Mouse (Mus musculus) embryonic stem cell, embryonic (primary cell): ENCODE data around the gene Tubgcp6.

Experiments
- CTCF ChIA-PET, 4 experiments: fragments of 300-600 bp in 2 of 4; fragments of 350-600 bp in 2 of 4; sonication (Branson Sonifier 250); formaldehyde crosslinking; loops; one replicate each; lab custom pipeline; 2022; ENCODE audit warnings: inconsistent platforms in 2 of 4; lab: Charles Lee
- POLR2A ChIA-PET, 4 experiments: fragments of 300-600 bp in 2 of 4; fragments of 350-600 bp in 2 of 4; sonication (Branson Sonifier 250); formaldehyde crosslinking; loops; one replicate each; lab custom pipeline; 2022; ENCODE audit warnings: antibody characterized with exemption in 4 of 4, inconsistent platforms in 1 of 4; lab: Charles Lee

Gene Tubgcp6

DNA sequence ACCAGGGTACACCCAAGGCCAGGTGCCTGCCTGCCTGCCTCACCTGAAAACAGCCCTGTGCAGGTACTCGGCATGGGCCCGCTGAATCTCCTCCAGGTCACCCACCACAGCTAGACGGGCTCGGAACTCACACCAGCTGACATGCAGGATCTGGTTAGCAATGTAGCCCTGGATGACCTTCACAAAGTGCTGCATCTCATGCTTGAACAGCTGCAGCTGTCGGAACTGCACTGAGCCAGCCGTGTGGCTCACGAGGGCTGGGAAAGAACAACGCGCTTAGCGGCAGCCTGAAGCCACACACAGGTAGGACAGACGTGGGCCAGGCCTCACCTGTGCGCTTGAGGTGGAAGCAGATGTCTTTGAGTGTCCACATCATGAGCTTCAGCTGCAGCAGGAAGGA lies 22.1 kb downstream of the Tubgcp6 start:
- CTCF ChIA-PET = interaction anchor here in 3 of 4 experiments (0.6 to 1.3 kb wide), 4 partner anchors 27 to 179 kb away, joined by 3 to 5 read pairs (median 4); partner anchors contain the start of gene Ppp6r2 (in 1 of the 3)
- POLR2A ChIA-PET = interaction anchor here in 2 of 4 experiments (0.8 to 2.4 kb wide), 4 partner anchors 10 to 39 kb away, joined by 3 to 12 read pairs (median 6); partner anchors contain the start of genes Mapk12 (in 1 of the 2) and Selenoo (in 1 of the 2)

- ChIA-PET POLR2A (interaction anchor here in 3 of 4 experiments (1.0 to 3.4 kb wide), 7 partner anchors 9 to 235 kb away, joined by 3 to 21 read pairs (median 6); partner anchors contain the start of gene Selenoo (in 2 of the 3)), CTCF (interaction anchor here in 2 of 4 experiments (0.6 to 2.0 kb wide), 3 partner anchors 11 to 217 kb away, joined by 4 to 6 read pairs (median 6); partner anchors contain the start of genes Hdac10 (in 1 of the 2) and Sbf1 (in 1 of the 2))
Measured at GRCm38 (mm10) chr15:89098616-89099015, 24.3 kb downstream of the Tubgcp6 start.

DNA sequence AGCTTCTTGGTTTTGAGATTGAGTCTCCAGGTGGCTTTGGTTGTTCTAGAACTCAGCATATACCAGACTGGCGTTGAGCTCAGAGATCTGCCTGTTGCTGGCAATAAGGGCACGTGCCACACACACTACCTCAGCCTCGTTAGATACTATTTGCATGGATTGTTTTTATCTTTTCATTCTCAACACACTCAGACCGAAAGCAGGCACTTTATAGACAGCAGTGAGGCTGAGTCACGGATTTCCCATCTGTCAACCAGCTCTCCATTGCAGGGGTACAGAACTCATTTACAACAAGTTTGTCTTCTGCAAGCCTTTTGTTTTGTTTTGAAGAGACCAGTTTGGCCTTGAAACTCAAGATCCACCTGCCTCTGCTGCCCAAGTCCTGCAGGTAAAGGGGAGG lies 25.5 kb downstream of the Tubgcp6 start:
- CTCF ChIA-PET = interaction anchor here in 1 of 4 experiments (0.6 kb wide), 1 partner anchor 132 kb away, joined by 3 read pairs; no protein-coding TSS in a partner anchor
- POLR2A ChIA-PET = interaction anchor here in 3 of 4 experiments (0.7 to 3.4 kb wide), 4 partner anchors 8 to 13 kb away, joined by 4 to 21 read pairs (median 8); partner anchors contain the start of gene Selenoo (in 3 of the 3)

DNA sequence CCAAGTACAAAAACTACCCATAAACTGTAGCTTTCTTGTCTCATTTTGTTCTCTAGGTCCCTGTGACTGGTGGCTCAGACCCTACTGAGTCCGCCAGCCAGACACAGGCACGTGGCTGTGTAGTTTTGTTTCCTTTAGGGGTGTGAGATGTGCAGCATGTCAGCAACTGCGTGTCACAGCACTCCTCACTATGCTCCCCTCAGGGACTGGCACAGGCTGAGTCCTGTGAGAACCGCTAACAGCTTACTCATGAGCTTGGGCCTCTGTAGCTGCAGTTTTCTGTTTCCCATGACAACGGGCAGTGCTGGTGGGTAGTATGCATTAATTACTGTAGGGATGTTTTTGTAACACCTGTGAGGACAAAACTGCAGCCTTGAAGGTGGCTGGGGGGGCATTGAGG lies 30.7 kb downstream of the Tubgcp6 start:
- ChIA-PET CTCF (interaction anchor here in 1 of 4 experiments (0.5 to 2.4 kb wide), 3 partner anchors 104 to 282 kb away, joined by 3 to 5 read pairs (median 4); partner anchors contain the start of gene Dennd6b), POLR2A (interaction anchor here in 3 of 4 experiments (0.6 to 1.6 kb wide), 5 partner anchors 9 to 544 kb away, joined by 3 to 4 read pairs (median 3); partner anchors contain the start of gene Tubgcp6 (in 2 of the 3))

- CTCF ChIA-PET = interaction anchor here (0.6 to 1.0 kb wide), 7 partner anchors 11 to 342 kb away, joined by 3 to 17 read pairs (median 4); no protein-coding TSS in a partner anchor
- POLR2A ChIA-PET = interaction anchor here in 3 of 4 experiments (0.6 to 3.6 kb wide), 8 partner anchors 11 to 340 kb away, joined by 3 to 12 read pairs (median 6); no protein-coding TSS in a partner anchor
Measured at GRCm38 (mm10) chr15:89090662-89091061, 32.2 kb downstream of the Tubgcp6 start.

GRCm38 (mm10) chr15:89089248-89090051 lies 33.5 kb downstream of the Tubgcp6 start:
- ChIA-PET CTCF (interaction anchor here (0.5 to 1.3 kb wide), 8 partner anchors 13 to 262 kb away, joined by 3 to 6 read pairs (median 4); partner anchors contain the start of genes Dennd6b (in 1 of the 4) and Hdac10 (in 1 of the 4)), POLR2A (interaction anchor here (0.6 to 3.6 kb wide), 23 partner anchors 8 to 213 kb away, joined by 3 to 12 read pairs (median 3); partner anchors contain the start of genes Mapk12 (in 1 of the 4) and Panx2 (in 1 of the 4))

DNA sequence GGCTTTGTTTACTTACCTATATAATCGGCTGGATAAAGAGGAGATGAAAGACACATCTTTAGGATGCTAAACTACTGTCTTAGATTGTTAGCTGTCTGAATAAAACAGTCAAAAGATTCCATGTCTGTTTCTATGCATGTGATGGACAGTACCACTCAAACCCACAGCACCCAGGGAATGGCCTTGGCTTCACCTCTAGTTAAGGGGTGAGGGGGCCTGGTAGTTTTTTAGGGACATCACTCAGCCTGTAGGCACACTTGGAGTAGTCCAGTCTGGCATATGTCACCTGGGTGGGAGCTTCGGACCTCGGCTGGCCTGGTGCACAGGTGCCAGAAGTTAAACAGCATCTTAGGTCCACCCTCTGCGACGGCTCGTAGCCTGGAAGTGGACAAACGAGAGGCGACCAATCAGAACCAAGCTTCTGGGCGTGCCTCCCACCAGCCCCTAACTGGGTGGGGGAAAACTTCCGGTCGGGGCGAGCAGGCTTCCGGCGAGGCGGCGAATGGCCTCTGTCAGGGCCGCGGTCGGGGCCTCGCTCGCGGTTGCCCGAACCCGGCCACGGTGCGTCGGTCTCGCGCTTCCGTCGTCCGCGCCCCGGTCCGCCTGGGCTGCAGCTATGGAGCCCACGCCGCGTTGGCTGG lies 34.2 kb downstream of the Tubgcp6 start, which contains the start of gene Selenoo:
Gene Selenoo, plus strand, starts transcription at position 478 of the 641 bp plus-strand sequence.
- CTCF ChIA-PET = interaction anchor here (0.5 to 1.3 kb wide), 9 partner anchors 12 to 261 kb away, joined by 3 to 6 read pairs (median 3); partner anchors contain the start of genes Dennd6b (in 1 of the 4) and Hdac10 (in 1 of the 4)
- POLR2A ChIA-PET = interaction anchor here (0.6 to 3.6 kb wide), 25 partner anchors 9 to 212 kb away, joined by 3 to 12 read pairs (median 3); partner anchors contain the start of genes Mapk12 (in 1 of the 4) and Panx2 (in 1 of the 4)

- ChIA-PET CTCF (no interaction called here), POLR2A (interaction anchor here in 2 of 4 experiments (0.6 to 1.3 kb wide), 3 partner anchors 8 to 217 kb away, joined by 3 to 5 read pairs (median 4); no protein-coding TSS in a partner anchor)
Measured at GRCm38 (mm10) chr15:89084826-89085225, 38.1 kb downstream of the Tubgcp6 start.

DNA sequence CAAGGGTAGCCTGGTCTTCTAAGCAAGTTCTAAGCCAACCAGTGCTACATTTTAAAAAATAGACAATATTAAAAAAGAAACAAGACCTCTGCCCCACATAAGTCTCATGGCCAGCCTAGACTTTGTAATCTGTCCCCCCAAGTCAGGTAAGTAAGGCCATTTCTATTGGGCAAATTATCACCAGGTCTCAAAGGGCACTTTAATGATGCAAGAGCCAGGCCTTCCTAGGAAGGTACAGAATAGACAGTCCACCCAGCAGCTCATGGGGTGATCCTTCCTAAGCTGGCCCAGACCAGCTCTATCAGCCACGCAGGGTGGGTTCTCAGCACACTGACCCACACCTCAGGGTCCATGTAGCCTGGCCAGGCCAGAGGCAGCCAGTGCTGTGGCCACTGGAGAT lies 39.0 kb downstream of the Tubgcp6 start:
- POLR2A ChIA-PET = interaction anchor here in 2 of 4 experiments (0.6 to 1.1 kb wide), 2 partner anchors 9 to 216 kb away, joined by 3 to 4 read pairs; no protein-coding TSS in a partner anchor
- CTCF ChIA-PET = no interaction called here

DNA sequence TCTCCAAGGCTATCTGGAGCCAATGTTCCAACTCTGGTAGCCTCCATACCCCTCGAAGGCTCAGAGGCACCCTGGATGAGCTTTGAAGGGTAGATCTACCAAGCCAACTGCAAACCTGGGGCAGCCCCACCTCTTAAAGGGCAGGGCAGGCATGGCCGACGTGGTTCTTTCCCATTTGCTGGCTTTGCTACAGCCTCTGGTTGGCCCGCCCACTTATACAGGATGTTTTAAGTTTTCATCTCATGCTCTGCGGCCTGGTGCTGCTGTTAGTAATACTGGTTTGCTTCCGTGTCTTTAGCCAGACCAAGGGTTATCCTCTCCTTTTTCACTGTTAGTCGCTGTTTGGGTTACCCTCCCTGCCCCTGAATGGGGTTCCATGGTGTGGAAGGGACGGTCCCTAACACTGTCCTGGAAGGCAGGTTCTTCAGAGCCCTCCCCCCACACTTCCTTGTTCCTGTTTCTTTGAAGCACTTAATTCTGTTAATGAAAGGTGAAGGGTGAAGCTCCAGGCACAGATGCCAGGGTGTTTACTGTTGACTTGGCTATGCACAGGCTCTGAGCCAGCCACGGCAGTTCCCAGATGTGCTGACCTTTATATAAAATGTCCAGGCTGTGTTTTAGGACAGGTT lies 44.6 kb downstream of the Tubgcp6 start:
- ChIA-PET CTCF (interaction anchor here in 1 of 4 experiments (0.6 kb wide), 1 partner anchor 209 kb away, joined by 3 read pairs; no protein-coding TSS in a partner anchor), POLR2A (interaction anchor here in 1 of 4 experiments (1.0 to 1.2 kb wide), 2 partner anchors 20 to 21 kb away, joined by 3 to 4 read pairs; no protein-coding TSS in a partner anchor)

- POLR2A ChIA-PET = interaction anchor here (0.5 to 2.3 kb wide), 22 partner anchors 8 to 367 kb away, joined by 3 to 8 read pairs (median 3); partner anchors contain the start of genes Selenoo (in 4 of the 4), Panx2 (in 2 of the 4), Dennd6b (in 1 of the 4) and Hdac10 (in 1 of the 4)
- CTCF ChIA-PET = interaction anchor here in 3 of 4 experiments (0.9 to 1.3 kb wide), 4 partner anchors 12 to 135 kb away, joined by 3 to 4 read pairs (median 3); partner anchors contain the start of genes Hdac10 (in 1 of the 3) and Selenoo (in 1 of the 3)
Measured at GRCm38 (mm10) chr15:89076156-89076731, 46.7 kb downstream of the Tubgcp6 start.

GRCm38 (mm10) chr15:89075478-89076147 lies 47.3 kb downstream of the Tubgcp6 start:
- ChIA-PET CTCF (interaction anchor here in 3 of 4 experiments (0.9 to 1.3 kb wide), 4 partner anchors 13 to 135 kb away, joined by 3 to 4 read pairs (median 3); partner anchors contain the start of genes Hdac10 (in 1 of the 3) and Selenoo (in 1 of the 3)), POLR2A (interaction anchor here in 3 of 4 experiments (0.5 to 2.4 kb wide), 21 partner anchors 8 to 366 kb away, joined by 3 to 8 read pairs (median 3); partner anchors contain the start of genes Panx2 (in 3 of the 3), Selenoo (in 3 of the 3), Alg12 (in 1 of the 3) and Hdac10 (in 1 of the 3))

GRCm38 (mm10) chr15:89074613-89075477 lies 48.1 kb downstream of the Tubgcp6 start, which contains the start of gene Trabd:
Gene Trabd (plus strand): TSS chr15:89075124.
- ChIA-PET CTCF (interaction anchor here in 2 of 4 experiments (1.0 to 1.1 kb wide), 2 partner anchors 30 to 136 kb away, joined by 3 read pairs; no protein-coding TSS in a partner anchor), POLR2A (interaction anchor here in 3 of 4 experiments (0.5 to 2.4 kb wide), 16 partner anchors 9 to 365 kb away, joined by 3 to 8 read pairs (median 3); partner anchors contain the start of genes Panx2 (in 3 of the 3), Alg12 (in 1 of the 3), Hdac10 (in 1 of the 3) and Selenoo (in 1 of the 3))
